Mouse (Mus musculus) liver, embryonic 12.5 days (tissue): ENCODE data around the gene Ccl20. TPM values are rescaled to one million over a fixed set of nuclear protein-coding genes. Genes with fewer than 3 reads are reported as not detected.
A peak's percentile ranks its signal among the peaks of the same experiment; 100 is the strongest.

Experiments
- ATAC-seq: fragments of 200-750 bp; cut with Nextera tagmentation; 2 replicates; pipeline ENCODE4 v1.8.0; 2017; ENCODE audit warnings: moderate number of reproducible peaks, mild to moderate bottlenecking, moderate library complexity
- H3K27ac ChIP-seq: fragments of 300-500 bp; sonication (generic); 2 replicates; pipeline ENCODE4 v1.5.1; 2016; ENCODE audit warnings: mild to moderate bottlenecking
- H3K27me3 ChIP-seq: fragments of 300-500 bp; sonication (generic); replicated peaks from 2 replicates; pipeline ENCODE4 v1.6.1; 2016; ENCODE audit warnings: mild to moderate bottlenecking, moderate library complexity
- H3K36me3 ChIP-seq: fragments of 300-500 bp; sonication (generic); 2 replicates; pipeline ENCODE4 v1.6.1; 2016; ENCODE audit warnings: mild to moderate bottlenecking, moderate library complexity
- H3K4me1 ChIP-seq: fragments of 300-500 bp; sonication (generic); 2 replicates; pipeline ENCODE4 v1.6.1; 2016
- H3K4me2 ChIP-seq: fragments of 300-500 bp; sonication (generic); 2 replicates; pipeline ENCODE4 v1.6.1; 2016; ENCODE audit warnings: mild to moderate bottlenecking, moderate library complexity
- H3K4me3 ChIP-seq: fragments of 300-500 bp; sonication (generic); 2 replicates; pipeline ENCODE4 v1.5.1; 2016; ENCODE audit warnings: mild to moderate bottlenecking, moderate library complexity
- H3K9ac ChIP-seq: fragments of 300-500 bp; sonication (generic); 2 replicates; pipeline ENCODE4 v1.6.1; 2016; ENCODE audit warnings: mild to moderate bottlenecking, moderate library complexity
- H3K9me3 ChIP-seq: fragments of 300-500 bp; sonication (generic); replicated peaks from 2 replicates; pipeline ENCODE4 v1.6.1; 2016; ENCODE audit warnings: mild to moderate bottlenecking, moderate library complexity
- WGBS: fragments of 180-500 bp; shearing (Covaris S2); methylation state at CpG from one replicate; pipeline ENCODE4 v1.1.7; 2016; ENCODE audit not compliant: insufficient replicate concordance; 5-methylcytosine and 5-hydroxymethylcytosine counted together
- polyA plus RNA-seq: library from polyadenylated mRNA; unstranded; fragments of >200 nt; fragmentation: Nextera tagmentation; extraction: Ambion mirVana; gene quantifications from 2 replicates; pipeline ENCODE4 v1.2.1, GENCODE M21; 2016

Ccl20 gene
- 0.21 TPM in 1 of 2 replicates, not detected in the other for polyA plus RNA-seq

DNA sequence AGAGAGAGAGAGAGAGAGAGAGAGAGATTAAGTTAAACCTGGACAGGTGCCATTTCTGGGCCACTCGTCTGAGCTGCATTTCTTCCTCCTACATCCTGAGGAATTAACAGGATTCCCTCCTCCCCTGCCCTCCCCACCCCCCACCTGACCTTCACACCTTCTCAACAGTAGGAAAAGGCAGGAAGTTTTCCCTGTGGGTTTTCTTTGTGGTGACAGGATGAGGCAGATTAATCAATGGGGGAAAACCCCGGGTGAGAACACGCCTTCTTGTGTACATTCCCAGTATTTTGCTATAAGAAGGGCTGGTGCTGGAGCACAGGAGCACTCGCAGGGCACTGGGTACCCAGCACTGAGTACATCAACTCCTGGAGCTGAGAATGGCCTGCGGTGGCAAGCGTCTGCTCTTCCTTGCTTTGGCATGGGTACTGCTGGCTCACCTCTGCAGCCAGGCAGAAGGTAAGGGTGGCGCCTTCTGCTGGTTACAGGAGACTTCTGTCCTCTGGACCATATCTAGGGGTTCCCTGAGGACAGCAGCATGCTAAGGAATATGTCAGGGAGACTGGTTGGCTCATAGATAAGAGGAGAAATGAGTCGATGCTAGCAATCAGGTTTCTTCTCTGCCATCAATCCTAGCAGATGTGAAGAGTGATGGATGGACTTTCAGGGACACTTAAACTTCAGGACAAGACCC, at the start of gene Ccl20:
TSS of gene Ccl20 (plus strand) at position 320 of the 691 bp plus-strand sequence.
- no peaks in the 10 kb centered on the region for H3K36me3 ChIP-seq
- ATAC-seq = no peak
- H3K4me2 ChIP-seq = no peak within 1 kb of the TSS
- WGBS = 14% methylated on average over 8 of the region's 8 CpGs
- H3K27me3 ChIP-seq = no peaks in the 10 kb centered on the region
- H3K4me3 ChIP-seq = no peak within 1 kb of the TSS
- H3K9ac ChIP-seq = no peak within 1 kb of the TSS
- no peak within 1 kb of the TSS for H3K27ac ChIP-seq
- no peaks in the 10 kb centered on the region for H3K4me1 ChIP-seq
- no peaks in the 10 kb centered on the region for H3K9me3 ChIP-seq

DNA sequence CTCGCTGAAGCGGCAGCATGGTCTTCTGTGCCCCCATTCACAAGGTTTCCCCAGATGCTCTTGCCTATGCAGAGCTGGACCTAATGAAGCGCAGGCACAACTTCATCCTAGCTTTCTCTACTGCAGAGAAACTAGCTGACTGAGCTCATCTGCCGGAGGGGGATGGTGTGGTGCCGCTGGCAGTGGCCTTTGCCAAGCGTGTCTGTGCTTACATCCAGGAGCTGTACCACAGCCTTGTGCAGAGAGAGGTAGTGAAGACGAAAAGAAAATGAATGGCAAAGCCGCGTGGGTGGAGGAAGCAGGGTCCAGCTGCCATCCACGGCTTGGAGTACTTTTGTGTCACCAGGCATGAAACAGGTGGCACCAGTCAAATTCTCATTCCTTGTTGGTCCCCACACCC, 49.4 kb upstream of the Ccl20 start:
- no peak overlapping the region for H3K4me3 ChIP-seq
- ATAC-seq = no peak
- whole genome bisulfite sequencing = 72% methylated on average over 10 of the region's 10 CpGs

DNA sequence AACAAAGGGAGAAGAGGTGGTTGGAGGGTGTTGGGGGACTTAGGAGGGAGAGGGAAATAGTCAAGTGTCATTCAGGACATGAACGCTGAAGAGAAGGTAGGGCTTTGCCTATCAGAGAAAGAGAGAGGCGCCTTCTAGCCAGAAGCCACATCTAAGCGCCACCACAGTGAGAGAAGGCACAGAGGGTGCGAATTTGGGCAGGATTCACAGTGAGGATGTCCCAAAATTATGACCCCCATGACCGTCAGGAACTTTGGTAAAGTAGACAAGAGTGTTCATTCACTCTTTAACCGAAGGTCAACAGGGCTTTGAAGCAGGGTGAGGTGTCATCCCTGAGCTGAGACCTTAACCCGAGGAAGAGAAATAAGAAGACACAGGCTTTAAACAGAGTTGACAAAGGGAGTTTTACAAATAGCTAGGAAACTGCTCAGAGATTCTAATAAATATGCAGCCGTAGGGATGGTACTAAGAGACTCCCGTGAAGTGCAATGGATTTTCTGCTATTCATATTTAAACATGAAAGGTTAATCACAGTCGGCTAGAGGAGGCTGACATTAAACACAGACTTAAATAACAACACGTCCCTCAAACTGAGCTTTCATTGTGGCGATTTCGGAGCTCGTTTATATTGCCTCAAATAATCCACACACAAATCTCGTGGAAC, 40.9 kb upstream of the Ccl20 start:
- Histone ChIP-seq H3K9me3 (no peaks in the 10 kb centered on the region), H3K4me1 (no peaks in the 10 kb centered on the region), H3K9ac (no peak overlapping the region), H3K27me3 (no peaks in the 10 kb centered on the region), H3K4me2 (0 out of 2 replicates have a peak overlapping the region, but pooled peaks have one; percentile 9), H3K27ac (no peak overlapping the region), H3K4me3 (no peak overlapping the region), H3K36me3 (no peaks in the 10 kb centered on the region)
- ATAC-seq = no peak
- 30% methylated on average over 15 of the region's 15 CpGs for WGBS

More for the DNA sequence above, 49.4 kb upstream of the Ccl20 start:
- Histone ChIP-seq H3K9me3 (no peaks in the 10 kb centered on the region), H3K27me3 (no peaks in the 10 kb centered on the region), H3K36me3 (no peaks in the 10 kb centered on the region), H3K4me1 (no peaks in the 10 kb centered on the region), H3K4me2 (no peak overlapping the region), H3K9ac (no peak overlapping the region), H3K27ac (no peak overlapping the region)

- Histone ChIP-seq H3K27ac (no peak overlapping the region), H3K4me1 (no peaks in the 10 kb centered on the region), H3K27me3 (no peaks in the 10 kb centered on the region), H3K9ac (no peak overlapping the region), H3K4me2 (0 out of 2 replicates have a peak overlapping the region, but pooled peaks have one; percentile 9), H3K36me3 (no peaks in the 10 kb centered on the region), H3K4me3 (no peak overlapping the region), H3K9me3 (no peaks in the 10 kb centered on the region)
- no peak for ATAC-seq
- 38% methylated on average over 11 of the region's 11 CpGs for WGBS
These were observed 40.2 kb upstream of the Ccl20 start for GRCm38 (mm10) chr1:83076190-83076917.

DNA sequence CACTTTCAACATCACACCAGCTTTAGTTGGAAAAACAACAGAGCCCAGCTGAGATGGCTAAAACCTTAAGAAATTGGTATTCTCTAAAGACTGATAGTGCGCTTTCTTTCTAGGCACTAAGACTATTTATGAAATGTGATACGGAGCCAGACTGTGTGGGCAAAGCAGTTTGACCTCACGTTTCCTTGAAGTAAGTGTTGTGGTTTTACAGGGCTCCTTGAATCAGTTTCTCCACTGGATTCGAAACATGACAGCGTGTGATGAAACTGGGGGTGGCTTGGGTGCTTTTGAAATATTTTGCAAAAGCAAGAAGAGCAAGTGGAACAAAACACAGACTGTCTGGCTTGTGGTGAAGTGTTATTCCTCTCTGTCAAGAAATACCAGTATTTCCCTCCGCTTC, 39.5 kb upstream of the Ccl20 start:
- H3K9ac ChIP-seq = no peak overlapping the region
- H3K4me1 ChIP-seq = no peaks in the 10 kb centered on the region
- no peaks in the 10 kb centered on the region for H3K36me3 ChIP-seq
- no peaks in the 10 kb centered on the region for H3K9me3 ChIP-seq
- 54% methylated on average over 6 of the region's 6 CpGs for WGBS
- no peak for ATAC-seq
- H3K27ac ChIP-seq = no peak overlapping the region
- H3K27me3 ChIP-seq = no peaks in the 10 kb centered on the region
- no peak overlapping the region for H3K4me3 ChIP-seq
- no peak overlapping the region for H3K4me2 ChIP-seq

DNA sequence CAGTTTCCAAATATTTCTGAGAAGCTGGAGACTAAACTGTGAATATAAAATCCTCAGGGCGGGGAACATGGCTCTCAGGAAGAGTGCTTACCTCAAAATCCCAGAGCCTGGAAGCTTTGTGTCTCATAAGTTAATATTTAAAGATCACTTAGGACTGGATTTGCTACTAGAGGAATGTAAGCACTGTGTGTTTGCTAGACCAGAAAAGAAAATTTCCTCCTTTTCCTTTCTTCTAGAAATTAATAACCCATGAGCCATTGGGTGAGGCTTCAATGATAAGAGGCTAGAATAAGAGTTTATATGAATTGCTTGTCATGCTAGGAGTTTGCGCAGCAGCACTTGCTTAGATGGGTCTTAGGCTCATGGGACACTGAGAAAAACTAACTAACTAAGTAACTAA, 31.8 kb upstream of the Ccl20 start:
- Histone ChIP-seq H3K27me3 (no peaks in the 10 kb centered on the region), H3K36me3 (no peaks in the 10 kb centered on the region), H3K4me3 (no peak overlapping the region), H3K4me2 (no peak overlapping the region), H3K27ac (no peak overlapping the region), H3K4me1 (no peaks in the 10 kb centered on the region), H3K9me3 (no peaks in the 10 kb centered on the region), H3K9ac (no peak overlapping the region)
- ATAC-seq = no peak
- WGBS = 76% methylated on average over 2 of the region's 2 CpGs

DNA sequence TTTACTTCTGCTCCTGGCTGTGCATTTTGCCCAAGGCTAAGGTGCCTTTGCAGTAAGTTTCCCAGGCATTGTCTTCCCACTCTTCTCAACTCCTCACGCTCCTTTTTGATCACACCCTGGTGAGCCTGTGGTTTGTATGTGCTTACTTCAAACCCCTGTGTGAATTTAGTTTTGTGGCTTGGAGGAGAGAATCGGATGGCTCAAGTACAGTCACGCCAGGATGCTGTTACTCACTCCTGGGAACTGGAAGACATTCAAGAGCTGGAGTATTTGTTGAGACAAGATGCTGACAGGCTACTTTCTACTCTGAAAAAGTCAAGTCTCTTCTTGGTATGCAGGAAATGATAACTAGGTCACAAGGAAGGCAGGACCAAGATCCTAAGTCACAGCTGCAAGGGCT, 25.3 kb upstream of the Ccl20 start:
- no peaks in the 10 kb centered on the region for H3K27me3 ChIP-seq
- no peak overlapping the region for H3K27ac ChIP-seq
- no peaks in the 10 kb centered on the region for H3K9me3 ChIP-seq
- no peak overlapping the region for H3K9ac ChIP-seq
- WGBS = 54% methylated on average over 3 of the region's 3 CpGs
- H3K36me3 ChIP-seq = no peaks in the 10 kb centered on the region
- no peak overlapping the region for H3K4me3 ChIP-seq
- H3K4me2 ChIP-seq = no peak overlapping the region
- no peak for ATAC-seq
- no peaks in the 10 kb centered on the region for H3K4me1 ChIP-seq

DNA sequence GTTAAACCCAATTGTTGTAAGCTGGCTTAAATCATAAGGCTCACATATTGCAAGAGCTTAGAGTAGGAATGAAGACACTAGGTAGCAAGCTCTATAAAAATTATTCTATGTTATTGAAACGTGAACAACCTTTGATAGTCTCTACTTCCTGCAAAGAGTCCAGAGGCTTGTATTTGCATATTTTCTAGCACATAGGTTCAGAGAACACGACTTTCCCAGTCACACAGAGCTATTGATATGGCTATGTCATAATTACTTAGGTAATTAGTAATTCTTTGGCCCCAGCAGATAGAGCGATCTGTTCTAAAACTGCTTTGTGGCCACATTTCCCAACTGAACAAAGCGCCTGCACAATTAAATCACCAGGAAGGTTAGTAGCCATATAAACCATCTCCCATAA, 19.6 kb upstream of the Ccl20 start:
- Histone ChIP-seq H3K27me3 (no peaks in the 10 kb centered on the region), H3K9me3 (no peaks in the 10 kb centered on the region), H3K9ac (no peak overlapping the region), H3K4me3 (no peak overlapping the region), H3K4me2 (no peak overlapping the region), H3K36me3 (no peaks in the 10 kb centered on the region), H3K4me1 (no peaks in the 10 kb centered on the region), H3K27ac (no peak overlapping the region)
- ATAC-seq = no peak
- 63% methylated on average over 4 of the region's 4 CpGs for WGBS

DNA sequence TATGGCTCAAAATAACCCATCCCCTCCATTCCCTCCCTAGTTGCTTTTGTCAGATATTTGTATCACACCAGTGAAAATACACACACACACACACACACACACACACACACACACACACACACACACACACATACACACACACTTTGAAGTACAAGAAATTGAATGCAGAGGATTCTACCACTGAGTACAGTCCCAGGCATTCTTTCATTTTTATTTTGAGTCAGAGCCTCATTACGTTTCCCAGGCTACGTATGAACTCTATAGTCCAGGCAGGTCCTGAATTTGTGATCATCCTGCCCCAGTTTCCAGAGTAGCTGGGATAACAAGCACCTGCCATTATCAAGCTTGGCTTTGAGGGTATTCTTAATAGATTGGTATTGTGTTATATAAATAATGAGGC, 17.4 kb upstream of the Ccl20 start:
- WGBS = 58% methylated on average over 2 of the region's 2 CpGs
- no peak overlapping the region for H3K27ac ChIP-seq

DNA sequence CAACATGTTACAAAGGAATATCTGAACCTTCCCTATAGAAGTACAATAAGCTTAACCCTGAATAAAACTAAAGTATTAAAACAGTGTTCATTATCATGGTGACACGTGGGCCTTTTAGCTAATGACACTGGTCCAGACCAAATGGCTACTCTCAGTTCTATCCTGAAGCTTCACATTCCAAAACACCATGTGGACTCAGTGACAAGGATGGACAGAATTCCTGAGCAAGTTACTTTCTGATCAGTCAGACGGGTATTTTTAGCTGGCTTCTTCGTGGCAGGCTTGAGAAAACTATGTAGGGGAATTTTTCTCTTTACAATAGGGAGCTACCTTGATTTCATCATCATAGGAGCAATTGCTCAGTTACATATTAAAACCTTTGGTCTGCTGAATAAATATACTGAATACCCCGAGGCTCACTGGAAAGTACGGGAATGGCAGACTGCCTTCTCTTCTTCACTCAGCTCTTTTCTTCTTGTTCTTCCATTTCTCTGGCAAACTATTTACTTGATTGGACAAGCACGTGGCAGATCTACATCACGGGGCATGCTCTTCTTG, 16.9 kb upstream of the Ccl20 start:
- Histone ChIP-seq H3K27me3 (no peaks in the 10 kb centered on the region), H3K4me1 (no peaks in the 10 kb centered on the region), H3K9ac (no peak overlapping the region), H3K36me3 (no peaks in the 10 kb centered on the region), H3K9me3 (no peaks in the 10 kb centered on the region), H3K27ac (no peak overlapping the region), H3K4me2 (no peak overlapping the region), H3K4me3 (no peak overlapping the region)
- WGBS = 48% methylated on average over 7 of the region's 7 CpGs
- ATAC-seq = no peak

More for the DNA sequence above, 17.4 kb upstream of the Ccl20 start:
- no peaks in the 10 kb centered on the region for H3K4me1 ChIP-seq
- no peak overlapping the region for H3K9ac ChIP-seq
- no peaks in the 10 kb centered on the region for H3K36me3 ChIP-seq
- no peak overlapping the region for H3K4me2 ChIP-seq
- no peak for ATAC-seq
- H3K4me3 ChIP-seq = no peak overlapping the region
- no peaks in the 10 kb centered on the region for H3K27me3 ChIP-seq
- H3K9me3 ChIP-seq = no peaks in the 10 kb centered on the region

DNA sequence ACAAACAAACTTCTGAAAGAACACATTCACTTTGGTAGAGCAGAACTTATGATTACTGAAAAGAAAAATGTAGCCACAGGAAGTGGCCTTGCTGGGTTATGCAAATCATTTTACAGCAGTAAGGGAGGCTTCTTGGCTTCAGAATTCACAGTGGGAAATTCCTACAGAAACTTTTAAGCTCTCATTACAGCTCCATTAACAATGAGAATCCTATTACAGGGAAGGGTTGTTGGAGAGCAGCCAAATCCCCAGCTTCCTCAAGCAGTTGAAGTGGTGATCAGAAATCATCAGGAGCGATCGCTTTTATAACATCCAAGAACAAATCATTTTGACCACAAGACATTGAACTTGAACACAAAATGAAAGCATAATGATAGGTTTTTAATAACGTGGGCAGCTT, 14.7 kb upstream of the Ccl20 start:
- no peak overlapping the region for H3K9ac ChIP-seq
- no peaks in the 10 kb centered on the region for H3K36me3 ChIP-seq
- H3K4me2 ChIP-seq = no peak overlapping the region
- no peak overlapping the region for H3K27ac ChIP-seq
- no peaks in the 10 kb centered on the region for H3K27me3 ChIP-seq
- no peak for ATAC-seq
- no peaks in the 10 kb centered on the region for H3K4me1 ChIP-seq
- no peaks in the 10 kb centered on the region for H3K9me3 ChIP-seq
- no peak overlapping the region for H3K4me3 ChIP-seq
- 48% methylated on average over 3 of the region's 3 CpGs for WGBS

GRCm38 (mm10) chr1:83105464-83105863, 11.1 kb upstream of the Ccl20 start:
- Histone ChIP-seq H3K4me1 (no peaks in the 10 kb centered on the region), H3K27ac (no peak overlapping the region), H3K27me3 (no peaks in the 10 kb centered on the region), H3K36me3 (no peaks in the 10 kb centered on the region), H3K9me3 (no peaks in the 10 kb centered on the region), H3K9ac (no peak overlapping the region), H3K4me3 (no peak overlapping the region), H3K4me2 (no peak overlapping the region)
- 24% methylated on average over 1 of the region's 1 CpGs for WGBS
- ATAC-seq = no peak
